Mouse (Mus musculus) gastrocnemius, adult 18-20 months (tissue): Measurements from ENCODE around the gene Cmtm4. TPM values are rescaled to one million over a fixed set of nuclear protein-coding genes. Genes with fewer than 3 reads are reported as not detected.

Experiments
- DNase-seq: peaks from one replicate; pipeline ENCODE4 v3.0.0; 2021; ENCODE audit warnings: low spot score
- total RNA-seq, 2 experiments: library from RNA; stranded (reverse); gene quantifications; 2 replicates each; pipeline ENCODE4 v1.2.3; 2021

The Cmtm4 gene
- total RNA-seq, 2 experiments from 2014 or later = 4.4 to 5.4 TPM

GRCm38 (mm10) chr8:104375959-104376358, 19.6 kb downstream of the Cmtm4 start:
- no peak for DNase-seq

- peak; percentile 64 for DNase-seq
These were observed 20.5 kb downstream of the Cmtm4 start for GRCm38 (mm10) chr8:104374864-104375846.

- no peak for DNase-seq
These were observed 21.3 kb downstream of the Cmtm4 start for GRCm38 (mm10) chr8:104374269-104374668.

- DNase-seq = no peak
These were observed 21.8 kb downstream of the Cmtm4 start for GRCm38 (mm10) chr8:104373779-104374178.

GRCm38 (mm10) chr8:104371121-104371520, 24.5 kb downstream of the Cmtm4 start:
- DNase-seq = no peak

- DNase-seq = peak; percentile 21
These were observed 25.5 kb downstream of the Cmtm4 start for GRCm38 (mm10) chr8:104370071-104370470.

GRCm38 (mm10) chr8:104369591-104369990, 26.0 kb downstream of the Cmtm4 start:
- DNase-seq = no peak

- DNase-seq = no peak
These were observed 28.2 kb downstream of the Cmtm4 start for GRCm38 (mm10) chr8:104367398-104367797.

GRCm38 (mm10) chr8:104365695-104366094, 29.9 kb downstream of the Cmtm4 start:
- DNase-seq = no peak

- DNase-seq = no peak
These were observed 35.7 kb downstream of the Cmtm4 start for GRCm38 (mm10) chr8:104359778-104360456.

- DNase-seq = no peak
These were observed 37.0 kb downstream of the Cmtm4 start for GRCm38 (mm10) chr8:104358637-104359036.

- no peak for DNase-seq
These were observed 41.1 kb downstream of the Cmtm4 start for GRCm38 (mm10) chr8:104354504-104354903.

- DNase-seq = no peak
These were observed 42.4 kb downstream of the Cmtm4 start for GRCm38 (mm10) chr8:104353186-104353585.

GRCm38 (mm10) chr8:104350047-104350446, 45.6 kb downstream of the Cmtm4 start:
- DNase-seq = no peak

GRCm38 (mm10) chr8:104348971-104349370, 46.6 kb downstream of the Cmtm4 start:
- DNase-seq = no peak

- DNase-seq = no peak
These were observed 48.9 kb downstream of the Cmtm4 start for GRCm38 (mm10) chr8:104346706-104347105.

GRCm38 (mm10) chr8:104344622-104345021, 51.0 kb downstream of the Cmtm4 start:
- DNase-seq = no peak

- DNase-seq = peak; percentile 86
These were observed 51.6 kb downstream of the Cmtm4 start for GRCm38 (mm10) chr8:104343957-104344356.

- DNase-seq = no peak
These were observed 53.2 kb downstream of the Cmtm4 start for GRCm38 (mm10) chr8:104342426-104342825.

- no peak for DNase-seq
These were observed 53.9 kb downstream of the Cmtm4 start for GRCm38 (mm10) chr8:104341678-104342077.

- DNase-seq = peak; percentile 68
These were observed 54.5 kb downstream of the Cmtm4 start for GRCm38 (mm10) chr8:104341106-104341561.
